Mouse (Mus musculus) kidney, postnatal 0 days (tissue): Measurements from ENCODE around the gene Hacd3. TPM values are rescaled to one million over a fixed set of nuclear protein-coding genes. Genes with fewer than 3 reads are reported as not detected.

ENCODE experiments used
- ATAC-seq: fragments of 200-750 bp; cut with Nextera tagmentation; replicated peaks from 2 replicates; pipeline ENCODE4 v1.8.0; 2017; ENCODE audit warnings: low read depth, moderate number of reproducible peaks, moderate TSS enrichment, moderate library complexity; ENCODE audit not compliant: low FRiP score
- DNase-seq: peaks from one replicate; pipeline ENCODE4 v3.0.0-alpha.2; 2016; ENCODE audit warnings: low spot score
- H3K27ac ChIP-seq: fragments of 300-500 bp; sonication (generic); 2 replicates; pipeline ENCODE4 v1.5.1; 2014; ENCODE audit warnings: mild to moderate bottlenecking
- H3K27me3 ChIP-seq: fragments of 300-500 bp; sonication (generic); 2 replicates; pipeline ENCODE4 v1.6.1; 2014; ENCODE audit warnings: low read length, mixed read lengths; ENCODE audit not compliant: insufficient read depth
- H3K36me3 ChIP-seq: fragments of 300-500 bp; sonication (generic); 2 replicates; pipeline ENCODE4 v1.6.1; 2014; ENCODE audit warnings: low read length, mixed read lengths; ENCODE audit not compliant: insufficient read depth
- H3K4me1 ChIP-seq: fragments of 300-500 bp; sonication (generic); replicated peaks from 2 replicates; pipeline ENCODE4 v1.6.1; 2014; ENCODE audit warnings: antibody characterized with exemption, low read length, mixed read lengths; ENCODE audit not compliant: insufficient read depth
- H3K4me2 ChIP-seq: fragments of 300-500 bp; sonication (generic); 2 replicates; pipeline ENCODE4 v1.6.1; 2014; ENCODE audit warnings: mild to moderate bottlenecking, low read length, moderate library complexity, mixed read lengths
- H3K4me3 ChIP-seq: fragments of 300-500 bp; sonication (generic); replicated peaks from 2 replicates; pipeline ENCODE4 v1.5.1; 2014; ENCODE audit warnings: low read depth, low read length
- H3K9ac ChIP-seq: fragments of 300-500 bp; sonication (generic); 2 replicates; pipeline ENCODE4 v1.6.1; 2014; ENCODE audit warnings: low read depth, low read length
- H3K9me3 ChIP-seq: fragments of 300-500 bp; sonication (generic); replicated peaks from 2 replicates; pipeline ENCODE4 v1.6.1; 2016; ENCODE audit warnings: low read length, inconsistent platforms, mixed read lengths
- CTCF ChIP-seq: IDR thresholded peaks from 2 replicates; pipeline ENCODE4 v1.5.1; 2016; ENCODE audit warnings: antibody characterized with exemption, low read depth, mild to moderate bottlenecking, moderate library complexity
- WGBS: fragments of 180-500 bp; shearing (Covaris S2); extraction: QIAGEN DNeasy Blood & Tissue Kit; methylation state at CpG from one replicate; pipeline ENCODE4 v1.1.7; 2014; 5-methylcytosine and 5-hydroxymethylcytosine counted together
- polyA plus RNA-seq: library from polyadenylated mRNA; unstranded; fragments of >200 nt; fragmentation: Nextera tagmentation; extraction: Ambion mirVana; gene quantifications from 2 replicates; pipeline ENCODE4 v1.2.1, GENCODE M21; 2015

Gene Hacd3
- polyA plus RNA-seq, 1 experiment from 2014 or later, result 68.2 TPM

GRCm38 (mm10) chr9:64947483-64948095 lies 73.9 kb downstream of the Hacd3 start:
- H3K4me2 ChIP-seq, result no peak overlapping the region
- WGBS, result 85% methylated on average over 9 of the region's 9 CpGs

GRCm38 (mm10) chr9:64943997-64944396 lies 77.5 kb downstream of the Hacd3 start:
- ATAC-seq (no peak), DNase-seq (no peak)
- Histone ChIP-seq H3K27me3 (no peaks in the 10 kb centered on the region), H3K9me3 (no peaks in the 10 kb centered on the region), H3K36me3 (no peaks in the 10 kb centered on the region), H3K9ac (no peak overlapping the region), H3K27ac (no peak overlapping the region), H3K4me1 (0 out of 2 replicates have a peak, but pooled peaks cover 5% of the 10 kb centered on the region), H3K4me2 (no peak overlapping the region), H3K4me3 (no peak overlapping the region)
- 13% methylated on average over 11 of the region's 11 CpGs for WGBS
- no peak for TF ChIP-seq CTCF

More at GRCm38 (mm10) chr9:64947483-64948095, 73.9 kb downstream of the Hacd3 start:
- ATAC-seq (no peak), DNase-seq (no peak)
- no peak overlapping the region for H3K27ac ChIP-seq
- H3K36me3 ChIP-seq, result no peaks in the 10 kb centered on the region
- no peak for TF ChIP-seq CTCF
- no peak overlapping the region for H3K9ac ChIP-seq
- 0 out of 2 replicates have a peak, but pooled peaks cover 3% of the 10 kb centered on the region for H3K27me3 ChIP-seq
- 0 out of 2 replicates have a peak, but pooled peaks cover 5% of the 10 kb centered on the region for H3K4me1 ChIP-seq
- no peaks in the 10 kb centered on the region for H3K9me3 ChIP-seq
- no peak overlapping the region for H3K4me3 ChIP-seq

- TF ChIP-seq CTCF, result no peak
- Histone ChIP-seq H3K36me3 (no peaks in the 10 kb centered on the region), H3K9me3 (no peaks in the 10 kb centered on the region), H3K9ac (no peak overlapping the region), H3K4me3 (no peak overlapping the region), H3K4me1 (0 out of 2 replicates have a peak, but pooled peaks cover 5% of the 10 kb centered on the region), H3K27me3 (no peaks in the 10 kb centered on the region), H3K27ac (no peak overlapping the region), H3K4me2 (no peak overlapping the region)
- no peak for ATAC-seq
- 75% methylated on average over 4 of the region's 4 CpGs for WGBS
- no peak for DNase-seq
These were observed 79.8 kb downstream of the Hacd3 start for GRCm38 (mm10) chr9:64941650-64942049.

GRCm38 (mm10) chr9:64940731-64941346 lies 80.7 kb downstream of the Hacd3 start:
- DNase-seq (no peak), ATAC-seq (no peak)
- Histone ChIP-seq H3K36me3 (no peaks in the 10 kb centered on the region), H3K27me3 (no peaks in the 10 kb centered on the region), H3K9me3 (no peaks in the 10 kb centered on the region), H3K9ac (no peak overlapping the region), H3K4me1 (0 out of 2 replicates have a peak, but pooled peaks cover 5% of the 10 kb centered on the region), H3K27ac (no peak overlapping the region), H3K4me2 (no peak overlapping the region), H3K4me3 (no peak overlapping the region)
- TF ChIP-seq CTCF, result no peak
- WGBS, result 47% methylated on average over 11 of the region's 11 CpGs

- Histone ChIP-seq H3K4me3 (no peak overlapping the region), H3K9ac (no peak overlapping the region), H3K4me2 (no peak overlapping the region), H3K27ac (no peak overlapping the region), H3K4me1 (0 out of 2 replicates have a peak, but pooled peaks cover 5% of the 10 kb centered on the region), H3K9me3 (no peaks in the 10 kb centered on the region), H3K27me3 (no peaks in the 10 kb centered on the region), H3K36me3 (no peaks in the 10 kb centered on the region)
- ATAC-seq, result no peak
- DNase-seq, result no peak
- 84% methylated on average over 2 of the region's 2 CpGs for WGBS
- no peak for TF ChIP-seq CTCF
These were observed 81.7 kb downstream of the Hacd3 start for GRCm38 (mm10) chr9:64939790-64940189.

- Histone ChIP-seq H3K4me2 (no peak overlapping the region), H3K9ac (no peak overlapping the region), H3K4me1 (0 out of 2 replicates have a peak, but pooled peaks cover 4% of the 10 kb centered on the region), H3K4me3 (no peak overlapping the region), H3K27me3 (no peaks in the 10 kb centered on the region), H3K27ac (no peak overlapping the region), H3K36me3 (no peaks in the 10 kb centered on the region), H3K9me3 (no peaks in the 10 kb centered on the region)
- TF ChIP-seq CTCF, result no peak
- WGBS, result 51% methylated on average over 4 of the region's 4 CpGs
- ATAC-seq (no peak), DNase-seq (no peak)
These were observed 82.2 kb downstream of the Hacd3 start for GRCm38 (mm10) chr9:64939281-64939680.
